Mouse (Mus musculus) liver, postnatal 0 days (tissue): ENCODE results near the gene Nanos3. TPM values are rescaled to one million over a fixed set of nuclear protein-coding genes. Genes with fewer than 3 reads are reported as not detected.

ENCODE experiments used
- ATAC-seq: fragments of 200-750 bp; cut with Nextera tagmentation; 2 replicates; pipeline ENCODE4 v1.8.0; 2017; ENCODE audit warnings: mild to moderate bottlenecking, moderate library complexity
- DNase-seq: peaks from one replicate; pipeline ENCODE4 v3.0.0-alpha.2; 2016
- H3K27ac ChIP-seq: fragments of 300-500 bp; sonication (generic); 2 replicates; pipeline ENCODE4 v1.5.1; 2014; ENCODE audit warnings: antibody characterized with exemption, moderate library complexity, mild to moderate bottlenecking, low read depth
- H3K27me3 ChIP-seq: fragments of 300-500 bp; sonication (generic); 2 replicates; pipeline ENCODE4 v1.6.1; 2014; ENCODE audit warnings: low read length, control low read depth, mixed read lengths; ENCODE audit not compliant: insufficient read depth
- H3K36me3 ChIP-seq: fragments of 300-500 bp; sonication (generic); replicated peaks from 2 replicates; pipeline ENCODE4 v1.6.1; 2014; ENCODE audit warnings: mild to moderate bottlenecking, control low read depth, low read length, moderate library complexity, mixed read lengths; ENCODE audit not compliant: insufficient read depth
- H3K4me1 ChIP-seq: fragments of 300-500 bp; sonication (generic); 2 replicates; pipeline ENCODE4 v1.6.1; 2014; ENCODE audit warnings: antibody characterized with exemption, mild to moderate bottlenecking, control low read depth; ENCODE audit not compliant: insufficient read depth
- H3K4me2 ChIP-seq: fragments of 300-500 bp; sonication (generic); 2 replicates; pipeline ENCODE4 v1.6.1; 2014; ENCODE audit warnings: low read depth, mild to moderate bottlenecking, low read length, moderate library complexity, mixed read lengths
- H3K4me3 ChIP-seq: fragments of 300-500 bp; sonication (generic); 2 replicates; pipeline ENCODE4 v1.5.1; 2014; ENCODE audit warnings: low read depth, low read length
- H3K9ac ChIP-seq: fragments of 300-500 bp; sonication (generic); replicated peaks from 2 replicates; pipeline ENCODE4 v1.6.1; 2014; ENCODE audit warnings: mild to moderate bottlenecking, moderate library complexity
- H3K9me3 ChIP-seq: fragments of 300-500 bp; sonication (generic); 2 replicates; pipeline ENCODE4 v1.6.1; 2016; ENCODE audit warnings: mild to moderate bottlenecking, control low read depth, low read length, mixed read lengths
- CTCF ChIP-seq: sonication (generic); IDR thresholded peaks from 2 replicates; pipeline ENCODE4 v1.5.1; 2016; ENCODE audit warnings: antibody characterized with exemption, low read depth
- EP300 ChIP-seq: IDR thresholded peaks from 2 replicates; pipeline ENCODE4 v1.6.1; 2016; ENCODE audit warnings: antibody characterized with exemption, low read depth, mild to moderate bottlenecking
- WGBS: fragments of 180-500 bp; shearing (Covaris S2); extraction: QIAGEN DNeasy Blood & Tissue Kit; methylation state at CpG from one replicate; pipeline ENCODE4 v1.1.7; 2014; ENCODE audit not compliant: insufficient replicate concordance; 5-methylcytosine and 5-hydroxymethylcytosine counted together
- polyA plus RNA-seq: library from polyadenylated mRNA; unstranded; fragments of >200 nt; fragmentation: Nextera tagmentation; extraction: Ambion mirVana; gene quantifications from 2 replicates; pipeline ENCODE4 v1.2.1, GENCODE M21; 2015

Nanos3 gene
- polyA plus RNA-seq, 1 experiment from 2014 or later, result 0.34 TPM

- no peak within 1 kb of the TSS for H3K27ac ChIP-seq
Measured at GRCm38 (mm10) chr8:84147769-84148530, 37.1 kb downstream of the Nanos3 start, which contains the start of the genes Cc2d1a and 4930432K21Rik. Gene Cc2d1a, minus strand, starts transcription at chr8:84147936. Gene 4930432K21Rik, plus strand, starts transcription at chr8:84148025.

DNA sequence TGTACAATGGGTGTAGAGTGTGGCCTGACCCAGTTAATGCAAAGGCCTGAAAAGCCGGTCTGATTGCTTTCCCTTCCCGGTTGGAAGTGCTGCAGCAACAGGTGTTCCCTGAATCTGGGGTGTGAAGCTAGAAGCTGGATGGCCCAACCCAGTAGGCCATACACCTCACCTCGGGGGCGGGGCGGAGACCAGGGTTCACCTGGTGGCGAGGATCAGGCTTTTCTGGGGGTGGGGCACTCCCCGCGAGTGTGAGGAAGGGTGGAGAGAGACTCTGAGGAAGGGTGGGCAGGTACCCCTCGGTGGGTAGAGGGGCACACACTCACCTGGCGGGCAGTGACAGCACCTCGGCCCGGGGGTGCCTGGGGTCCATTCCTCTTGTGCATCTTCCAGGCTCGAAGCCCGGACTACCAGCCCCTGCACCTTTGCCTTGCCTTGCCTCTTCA lies 37.7 kb downstream of the Nanos3 start:
- peak overlapping the region; percentile 83 for H3K4me3 ChIP-seq
- peaks cover 22% of the 10 kb centered on the region for H3K4me1 ChIP-seq
- ATAC-seq, result peak; percentile 55
- H3K9me3 ChIP-seq, result no peaks in the 10 kb centered on the region
- WGBS, result 5% methylated on average over 14 of the region's 14 CpGs
- DNase-seq, result peak; percentile 49
- H3K27ac ChIP-seq, result no peak overlapping the region
- H3K4me2 ChIP-seq, result peak overlapping the region; percentile 97
- TF ChIP-seq EP300, result no peak
- no peak for TF ChIP-seq CTCF
- H3K36me3 ChIP-seq, result peaks cover 22% of the 10 kb centered on the region
- H3K27me3 ChIP-seq, result no peaks in the 10 kb centered on the region
- H3K9ac ChIP-seq, result peak overlapping the region; percentile 83

More at GRCm38 (mm10) chr8:84147769-84148530, 37.1 kb downstream of the Nanos3 start, which contains the start of the genes Cc2d1a and 4930432K21Rik:
- peaks cover 16% of the 10 kb centered on the region for H3K36me3 ChIP-seq
- peaks cover 22% of the 10 kb centered on the region for H3K4me1 ChIP-seq
- H3K4me2 ChIP-seq, result peak within 1 kb of the TSS; percentile 97
- H3K9me3 ChIP-seq, result no peaks in the 10 kb centered on the region
- peak within 1 kb of the TSS; percentile 83 for H3K9ac ChIP-seq
- no peaks in the 10 kb centered on the region for H3K27me3 ChIP-seq
- TF ChIP-seq CTCF (0 out of 2 replicates have a peak, but pooled peaks have one; percentile 10), EP300 (no peak)
- ATAC-seq, result peak; percentile 95
- 19% methylated on average over 45 of the region's 49 CpGs for WGBS
- DNase-seq, result peak; percentile 90
- H3K4me3 ChIP-seq, result peak within 1 kb of the TSS; percentile 83

DNA sequence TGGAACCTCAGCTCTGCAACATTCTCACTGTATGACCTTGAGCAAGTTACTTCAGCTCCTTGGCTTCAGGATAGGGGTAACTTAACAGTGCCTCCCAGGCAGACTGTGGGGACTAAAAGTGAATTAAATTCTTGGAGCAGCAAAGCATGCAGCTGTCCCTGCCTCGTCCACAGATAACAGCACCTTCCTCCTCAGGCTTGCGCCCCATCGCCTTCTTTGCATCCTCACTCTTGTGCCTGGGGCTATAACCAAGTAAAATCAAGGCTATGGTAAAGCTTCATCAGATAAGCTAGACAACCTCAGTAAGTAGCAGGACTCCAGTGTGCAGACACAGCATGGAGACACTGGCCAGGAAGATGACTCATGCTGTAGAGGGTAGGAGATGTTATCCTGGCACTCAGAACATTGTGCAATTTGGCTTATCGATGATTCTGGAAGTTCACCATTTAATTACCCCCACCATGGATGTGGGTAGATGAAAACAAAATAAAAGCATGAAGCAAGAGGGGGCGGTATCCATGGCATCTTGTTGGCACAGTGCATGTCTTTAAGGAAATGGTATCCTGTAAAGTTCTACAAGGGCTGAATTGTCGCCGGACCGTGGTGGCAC lies 40.3 kb downstream of the Nanos3 start:
- no peak overlapping the region for H3K4me2 ChIP-seq
- peaks cover 34% of the 10 kb centered on the region for H3K36me3 ChIP-seq
- 86% methylated on average over 8 of the region's 8 CpGs for WGBS
- no peak overlapping the region for H3K4me3 ChIP-seq
- no peaks in the 10 kb centered on the region for H3K9me3 ChIP-seq
- H3K9ac ChIP-seq, result no peak overlapping the region
- peaks cover 22% of the 10 kb centered on the region for H3K4me1 ChIP-seq
- H3K27me3 ChIP-seq, result no peaks in the 10 kb centered on the region
- DNase-seq, result no peak
- no peak for TF ChIP-seq CTCF
- no peak for TF ChIP-seq EP300
- no peak for ATAC-seq
- no peak overlapping the region for H3K27ac ChIP-seq

GRCm38 (mm10) chr8:84140838-84141237 lies 44.2 kb downstream of the Nanos3 start:
- H3K27ac ChIP-seq, result no peak overlapping the region
- H3K4me1 ChIP-seq, result no peaks in the 10 kb centered on the region
- H3K9ac ChIP-seq, result no peak overlapping the region
- no peaks in the 10 kb centered on the region for H3K9me3 ChIP-seq
- H3K4me2 ChIP-seq, result no peak overlapping the region
- no peaks in the 10 kb centered on the region for H3K27me3 ChIP-seq
- WGBS, result 82% methylated on average over 4 of the region's 4 CpGs
- ATAC-seq, result no peak
- H3K4me3 ChIP-seq, result no peak overlapping the region
- TF ChIP-seq CTCF (no peak), EP300 (no peak)
- peaks cover 59% of the 10 kb centered on the region for H3K36me3 ChIP-seq
- DNase-seq, result no peak

- Histone ChIP-seq H3K4me3 (no peak overlapping the region), H3K36me3 (peaks cover 58% of the 10 kb centered on the region), H3K4me1 (no peaks in the 10 kb centered on the region), H3K27ac (no peak overlapping the region), H3K9me3 (no peaks in the 10 kb centered on the region), H3K4me2 (no peak overlapping the region), H3K27me3 (no peaks in the 10 kb centered on the region), H3K9ac (no peak overlapping the region)
- 76% methylated on average over 3 of the region's 3 CpGs for WGBS
- ATAC-seq, result no peak
- no peak for TF ChIP-seq CTCF
- TF ChIP-seq EP300, result no peak
- DNase-seq, result no peak
Measured at GRCm38 (mm10) chr8:84137848-84138247, 47.2 kb downstream of the Nanos3 start.

DNA sequence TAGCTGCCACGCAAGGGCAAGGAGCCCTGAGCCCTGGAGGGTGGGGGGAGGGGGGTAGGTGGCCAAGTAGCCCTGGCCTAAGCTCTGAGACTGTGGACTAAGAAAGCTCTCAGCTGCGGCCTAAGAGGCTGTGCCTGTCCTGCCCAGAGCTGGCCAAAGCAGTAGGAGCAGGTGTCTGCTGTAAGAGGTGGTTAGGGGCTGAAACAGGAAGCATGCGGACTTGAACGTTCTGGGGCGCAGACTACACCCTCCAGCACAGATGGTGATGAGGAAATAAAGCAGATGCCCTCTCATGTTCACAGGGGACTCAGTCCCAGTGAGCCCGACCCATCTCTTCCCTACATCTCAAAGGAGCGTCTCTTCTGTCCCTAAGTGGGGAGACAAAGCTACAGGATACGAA lies 52.8 kb downstream of the Nanos3 start:
- H3K27me3 ChIP-seq, result no peaks in the 10 kb centered on the region
- no peaks in the 10 kb centered on the region for H3K9me3 ChIP-seq
- WGBS, result 59% methylated on average over 8 of the region's 8 CpGs
- no peak overlapping the region for H3K9ac ChIP-seq
- DNase-seq (no peak), ATAC-seq (no peak)
- H3K4me3 ChIP-seq, result no peak overlapping the region
- peaks cover 28% of the 10 kb centered on the region for H3K36me3 ChIP-seq
- no peaks in the 10 kb centered on the region for H3K4me1 ChIP-seq
- no peak overlapping the region for H3K4me2 ChIP-seq
- H3K27ac ChIP-seq, result no peak overlapping the region
- TF ChIP-seq EP300 (no peak), CTCF (no peak)
